In the genomic region with DNA sequence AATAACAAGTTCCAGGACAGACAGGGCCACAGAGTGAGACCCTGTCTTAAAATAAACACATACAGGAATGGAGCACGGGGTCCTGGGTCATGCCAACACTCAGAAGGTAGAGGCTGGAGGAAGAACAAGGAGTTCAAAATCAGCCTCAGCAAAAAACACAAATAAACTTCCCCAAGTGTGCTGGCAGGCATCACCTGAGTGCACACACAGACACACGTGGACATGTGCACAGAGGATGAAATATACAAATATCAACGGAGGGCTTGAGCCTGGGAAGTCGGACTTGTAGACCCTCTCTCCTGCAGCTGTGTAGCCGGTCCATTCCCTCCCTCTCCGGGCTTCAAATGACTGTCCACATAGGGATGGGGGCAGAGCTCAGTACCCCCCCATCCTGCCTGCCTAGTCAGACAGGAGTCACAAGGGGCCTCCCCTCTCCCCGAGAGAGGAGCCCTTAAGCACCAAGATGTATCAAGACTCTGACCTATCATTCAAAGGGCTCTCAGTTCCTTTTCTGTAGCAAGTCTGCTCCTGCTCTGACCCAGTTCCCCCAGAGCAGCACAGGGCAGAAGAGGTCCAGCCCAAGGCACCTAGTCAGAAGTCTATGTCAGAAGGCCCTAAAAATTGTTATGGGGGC, we compare ENCODE assay signal across 7 mouse cellular contexts. TPM values are rescaled to one million over a fixed set of nuclear protein-coding genes. Genes with fewer than 3 reads are reported as not detected.
DNase-seq lines count a peak whose midpoint lies in the region; ATAC-seq and TF ChIP-seq lines count a peak whose summit lies in the region.

No protein-coding gene starts in this region.

- H3K36me3 ChIP-seq in lung, postnatal 0 days (ENCODE audit: insufficient read depth, low read length), result no peaks in the 10 kb centered on the region
- peaks cover 2% of the 10 kb centered on the region; the same call in 1 of the 2 replicates for H3K36me3 ChIP-seq in embryonic facial prominence, embryonic 15.5 days
- peaks cover 3% of the 10 kb centered on the region for H3K36me3 ChIP-seq in intestine, postnatal 0 days (ENCODE audit: control insufficient read depth, insufficient read depth)
- no peaks in the 10 kb centered on the region for H3K36me3 ChIP-seq in neural tube, embryonic 15.5 days

- no peak for ATAC-seq in lung, postnatal 0 days
- no peak for ATAC-seq in embryonic facial prominence, embryonic 15.5 days (ENCODE audit: insufficient number of reproducible peaks, low FRiP score, low TSS enrichment, low read depth)
- no peak for ATAC-seq in intestine, postnatal 0 days
- ATAC-seq in neural tube, embryonic 15.5 days (ENCODE audit: low FRiP score), result no peak

- H3K4me1 ChIP-seq in lung, postnatal 0 days (ENCODE audit: insufficient read depth, low read depth, low read length), result peaks cover 56% of the 10 kb centered on the region; the same call in 1 of the 2 replicates
- H3K4me1 ChIP-seq in embryonic facial prominence, embryonic 15.5 days, result peaks cover 76% of the 10 kb centered on the region
- H3K4me1 ChIP-seq in intestine, postnatal 0 days (replicated peaks; ENCODE audit: control insufficient read depth, insufficient read depth, low read length), result peaks cover 20% of the 10 kb centered on the region
- H3K4me1 ChIP-seq in neural tube, embryonic 15.5 days, result peaks cover 82% of the 10 kb centered on the region

- peak overlapping the region; percentile 93 for H3K4me2 ChIP-seq in lung, postnatal 0 days (replicated peaks; ENCODE audit: low read depth, low read length)
- peak overlapping the region; percentile 84 for H3K4me2 ChIP-seq in embryonic facial prominence, embryonic 15.5 days (replicated peaks)
- peak overlapping the region; percentile 96 for H3K4me2 ChIP-seq in intestine, postnatal 0 days (replicated peaks; ENCODE audit: low read depth)
- peak overlapping the region; percentile 92 for H3K4me2 ChIP-seq in neural tube, embryonic 15.5 days

- no peaks in the 10 kb centered on the region for H3K9me3 ChIP-seq in lung, postnatal 0 days (ENCODE audit: low read length)
- H3K9me3 ChIP-seq in embryonic facial prominence, embryonic 15.5 days (replicated peaks), result no peaks in the 10 kb centered on the region
- no peaks in the 10 kb centered on the region for H3K9me3 ChIP-seq in intestine, postnatal 0 days (ENCODE audit: control insufficient read depth)
- no peaks in the 10 kb centered on the region for H3K9me3 ChIP-seq in neural tube, embryonic 15.5 days (replicated peaks)

- peak overlapping the region; percentile 95 for H3K4me3 ChIP-seq in lung, postnatal 0 days (ENCODE audit: low read depth, low read length)
- H3K4me3 ChIP-seq in embryonic facial prominence, embryonic 15.5 days (replicated peaks), result peak overlapping the region; percentile 72
- peak overlapping the region; percentile 12; the same call in 1 of the 2 replicates for H3K4me3 ChIP-seq in intestine, postnatal 0 days (ENCODE audit: low read depth, low read length)
- H3K4me3 ChIP-seq in neural tube, embryonic 15.5 days (replicated peaks), result peak overlapping the region; percentile 97

- no peak for TF ChIP-seq EP300 in lung, postnatal 0 days (IDR thresholded peaks at IDR 0.05)

- H3K27me3 ChIP-seq in lung, postnatal 0 days (replicated peaks; ENCODE audit: insufficient read depth, low read length), result no peaks in the 10 kb centered on the region
- H3K27me3 ChIP-seq in embryonic facial prominence, embryonic 15.5 days, result no peaks in the 10 kb centered on the region
- no peaks in the 10 kb centered on the region for H3K27me3 ChIP-seq in intestine, postnatal 0 days (replicated peaks; ENCODE audit: control insufficient read depth, insufficient read depth, low read length)
- no peaks in the 10 kb centered on the region for H3K27me3 ChIP-seq in neural tube, embryonic 15.5 days (replicated peaks)

- no peak for TF ChIP-seq CTCF in lung, postnatal 0 days (IDR thresholded peaks at IDR 0.05)
- no peak for TF ChIP-seq CTCF in intestine, postnatal 0 days (IDR thresholded peaks at IDR 0.05; ENCODE audit: low read depth)

- DNase-seq in lung, postnatal 0 days (ENCODE audit: low spot score), result no peak
- no peak for DNase-seq in lung, postnatal 10 days
- no peak for DNase-seq in c-Kit-positive CD71-positive TER-119-positive erythroid progenitor cells, embryonic 14.5 days (ENCODE audit: low spot score)
- DNase-seq in left cerebral cortex, adult 11 months (ENCODE audit: low spot score), result no peak

- 6% methylated on average over 7 of the region's 7 CpGs for WGBS in lung, postnatal 0 days
- WGBS in embryonic facial prominence, embryonic 15.5 days, result 14% methylated on average over 7 of the region's 7 CpGs
- 38% methylated on average over 7 of the region's 7 CpGs for WGBS in intestine, postnatal 0 days
- 12% methylated on average over 7 of the region's 7 CpGs for WGBS in neural tube, embryonic 15.5 days

- 0 out of 2 replicates have a peak overlapping the region, but pooled peaks have one; percentile 23 for H3K9ac ChIP-seq in lung, postnatal 0 days (replicated peaks; ENCODE audit: low read depth)
- H3K9ac ChIP-seq in embryonic facial prominence, embryonic 15.5 days, result peak overlapping the region; percentile 51
- peak overlapping the region; percentile 31; the same call in 1 of the 2 replicates for H3K9ac ChIP-seq in intestine, postnatal 0 days (ENCODE audit: low read depth, low read length)
- peak overlapping the region; percentile 96 for H3K9ac ChIP-seq in neural tube, embryonic 15.5 days (replicated peaks)

- H3K27ac ChIP-seq in lung, postnatal 0 days (ENCODE audit: low read length), result peak overlapping the region; percentile 66
- peak overlapping the region; percentile 100 for H3K27ac ChIP-seq in embryonic facial prominence, embryonic 15.5 days (replicated peaks)
- 0 out of 2 replicates have a peak overlapping the region, but pooled peaks have one; percentile 54 for H3K27ac ChIP-seq in intestine, postnatal 0 days (ENCODE audit: low read depth, low read length)
- peak overlapping the region; percentile 99 for H3K27ac ChIP-seq in neural tube, embryonic 15.5 days (replicated peaks)

RNA-seq across cellular contexts. Expression of a gene that starts 3.3 kb away (rescaled TPM):
- polyA plus RNA-seq in lung, postnatal 0 days (2015; fragmentation: Nextera tagmentation; extraction: Ambion mirVana), result 6.0 and 6.9 TPM in 2 replicates
- 37.0 and 38.3 TPM in 2 replicates for polyA plus RNA-seq in embryonic facial prominence, embryonic 15.5 days (2015; fragmentation: Nextera tagmentation; extraction: Ambion mirVana)
- polyA plus RNA-seq in intestine, postnatal 0 days (2015; fragmentation: Nextera tagmentation; extraction: Ambion mirVana), result 8.3 and 8.8 TPM in 2 replicates
- 16.1 and 24.0 TPM in 2 replicates for polyA plus RNA-seq in neural tube, embryonic 15.5 days (2015; fragmentation: Nextera tagmentation; extraction: Ambion mirVana)

RNA-seq across cellular contexts. Expression of a gene that starts 3.6 kb away (rescaled TPM):
- 96.3 and 107 TPM in 2 replicates for polyA plus RNA-seq in lung, postnatal 0 days (2015; fragmentation: Nextera tagmentation; extraction: Ambion mirVana)
- polyA plus RNA-seq in embryonic facial prominence, embryonic 15.5 days (2015; fragmentation: Nextera tagmentation; extraction: Ambion mirVana), result 114 and 120 TPM in 2 replicates
- polyA plus RNA-seq in intestine, postnatal 0 days (2015; fragmentation: Nextera tagmentation; extraction: Ambion mirVana), result 31.0 and 35.5 TPM in 2 replicates
- polyA plus RNA-seq in neural tube, embryonic 15.5 days (2015; fragmentation: Nextera tagmentation; extraction: Ambion mirVana), result 93.4 and 93.9 TPM in 2 replicates

RNA-seq across cellular contexts. Expression of a gene that starts 34.2 kb away (rescaled TPM):
- 22.5 and 26.0 TPM in 2 replicates for polyA plus RNA-seq in lung, postnatal 0 days (2015; fragmentation: Nextera tagmentation; extraction: Ambion mirVana)
- polyA plus RNA-seq in embryonic facial prominence, embryonic 15.5 days (2015; fragmentation: Nextera tagmentation; extraction: Ambion mirVana), result 74.1 and 76.9 TPM in 2 replicates
- 22.2 and 25.1 TPM in 2 replicates for polyA plus RNA-seq in intestine, postnatal 0 days (2015; fragmentation: Nextera tagmentation; extraction: Ambion mirVana)
- 59.4 and 67.9 TPM in 2 replicates for polyA plus RNA-seq in neural tube, embryonic 15.5 days (2015; fragmentation: Nextera tagmentation; extraction: Ambion mirVana)

RNA-seq across cellular contexts. Expression of a gene that starts 38.1 kb away (rescaled TPM):
- 8.9 and 9.6 TPM in 2 replicates for polyA plus RNA-seq in lung, postnatal 0 days (2015; fragmentation: Nextera tagmentation; extraction: Ambion mirVana)
- 8.7 and 10.1 TPM in 2 replicates for polyA plus RNA-seq in embryonic facial prominence, embryonic 15.5 days (2015; fragmentation: Nextera tagmentation; extraction: Ambion mirVana)
- polyA plus RNA-seq in intestine, postnatal 0 days (2015; fragmentation: Nextera tagmentation; extraction: Ambion mirVana), result 5.3 and 5.4 TPM in 2 replicates
- polyA plus RNA-seq in neural tube, embryonic 15.5 days (2015; fragmentation: Nextera tagmentation; extraction: Ambion mirVana), result 5.4 and 7.8 TPM in 2 replicates

RNA-seq across cellular contexts. Expression of a gene that starts 43.1 kb away (rescaled TPM):
- polyA plus RNA-seq in lung, postnatal 0 days (2015; fragmentation: Nextera tagmentation; extraction: Ambion mirVana), result 8.8 and 9.0 TPM in 2 replicates
- polyA plus RNA-seq in embryonic facial prominence, embryonic 15.5 days (2015; fragmentation: Nextera tagmentation; extraction: Ambion mirVana), result 16.6 and 20.5 TPM in 2 replicates
- polyA plus RNA-seq in intestine, postnatal 0 days (2015; fragmentation: Nextera tagmentation; extraction: Ambion mirVana), result 9.9 and 10.1 TPM in 2 replicates
- 20.5 and 21.3 TPM in 2 replicates for polyA plus RNA-seq in neural tube, embryonic 15.5 days (2015; fragmentation: Nextera tagmentation; extraction: Ambion mirVana)

Comparison
In these comparisons a context has a peak if more than half of its experiments do, and no peak if none do; other contexts are left out.
1. H3K4me3 ChIP-seq: peak in every context shown above with its lines; median percentile 97 in neural tube, embryonic 15.5 days; 95 in lung, postnatal 0 days; 72 in embryonic facial prominence, embryonic 15.5 days; 12 in intestine, postnatal 0 days.
2. H3K9ac ChIP-seq: peak in every context shown above with its lines; median percentile 96 in neural tube, embryonic 15.5 days; 51 in embryonic facial prominence, embryonic 15.5 days; 31 in intestine, postnatal 0 days; 23 in lung, postnatal 0 days.